Mouse (Mus musculus) liver, adult 2 months (tissue): ENCODE measurements around the gene Gm5426. TPM values are rescaled to one million over a fixed set of nuclear protein-coding genes. Genes with fewer than 3 reads are reported as not detected.

Experiments
- DNase-seq: peaks from one replicate; pipeline ENCODE4 v3.0.0-alpha.2; 2011; ENCODE audit warnings: low read depth, low spot score; ENCODE audit errors: extremely low read depth
- H3K27ac ChIP-seq: fragments of 200-500 bp; replicated peaks from 2 replicates; pipeline ENCODE4 v1.5.1; 2012; ENCODE audit warnings: low read depth, mild to moderate bottlenecking, control low read depth, inconsistent platforms, low read length; ENCODE audit not compliant: insufficient read depth
- H3K27me3 ChIP-seq: fragments of 200-500 bp; 2 replicates; pipeline ENCODE4 v1.6.1; 2012; ENCODE audit warnings: mild to moderate bottlenecking, moderate library complexity, low read length, inconsistent platforms; ENCODE audit not compliant: control insufficient read depth, insufficient read depth
- H3K36me3 ChIP-seq: fragments of 200-500 bp; 2 replicates; pipeline ENCODE4 v1.6.1; 2012; ENCODE audit warnings: low read length, inconsistent platforms; ENCODE audit not compliant: control insufficient read depth, insufficient read depth
- H3K4me1 ChIP-seq: fragments of 200-500 bp; 2 replicates; pipeline ENCODE4 v1.6.1; 2011; ENCODE audit warnings: low read length; ENCODE audit not compliant: control insufficient read depth, insufficient read depth
- H3K4me3 ChIP-seq: fragments of 200-500 bp; 2 replicates; pipeline ENCODE4 v1.5.1; 2011; ENCODE audit warnings: low read depth, mild to moderate bottlenecking, control low read depth, low read length, moderate library complexity; ENCODE audit not compliant: insufficient read depth
- H3K79me2 ChIP-seq: fragments of 200-500 bp; 2 replicates; pipeline ENCODE4 v1.6.1; 2012; ENCODE audit warnings: inconsistent platforms, mild to moderate bottlenecking, low read length, moderate library complexity; ENCODE audit not compliant: control insufficient read depth, insufficient read depth
- H3K9ac ChIP-seq: fragments of 200-500 bp; 2 replicates; pipeline ENCODE4 v1.6.1; 2012; ENCODE audit warnings: low read depth, mild to moderate bottlenecking, control low read depth, inconsistent platforms, low read length
- CTCF ChIP-seq: fragments of 200-500 bp; IDR thresholded peaks from 2 replicates; pipeline ENCODE4 v1.5.1; 2011; ENCODE audit warnings: low read depth, low read length, control low read depth
- POLR2A ChIP-seq: fragments of 200-500 bp; IDR thresholded peaks from 2 replicates; pipeline ENCODE4 v1.6.1; 2011; ENCODE audit warnings: low read length, control low read depth; ENCODE audit not compliant: insufficient read depth; ENCODE audit errors: extremely low read depth
- WGBS: fragments of 180-500 bp; shearing (Covaris S2); methylation state at CpG from one replicate; pipeline ENCODE4 v1.1.7; 2018; 5-methylcytosine and 5-hydroxymethylcytosine counted together
- polyA plus RNA-seq: library from polyadenylated mRNA; depleted of rRNA; stranded (reverse); fragments of >200 nt; gene quantifications from 2 replicates; pipeline ENCODE4 v1.2.3, GENCODE M21; 2012
- total RNA-seq: library from RNA; depleted of rRNA; stranded (reverse); fragments of >200 nt; gene quantifications from 2 replicates; pipeline ENCODE4 v1.2.3, GENCODE M21; 2014

Gene Gm5426
- total and polyA plus RNA-seq, 2 experiments = not detected

DNA sequence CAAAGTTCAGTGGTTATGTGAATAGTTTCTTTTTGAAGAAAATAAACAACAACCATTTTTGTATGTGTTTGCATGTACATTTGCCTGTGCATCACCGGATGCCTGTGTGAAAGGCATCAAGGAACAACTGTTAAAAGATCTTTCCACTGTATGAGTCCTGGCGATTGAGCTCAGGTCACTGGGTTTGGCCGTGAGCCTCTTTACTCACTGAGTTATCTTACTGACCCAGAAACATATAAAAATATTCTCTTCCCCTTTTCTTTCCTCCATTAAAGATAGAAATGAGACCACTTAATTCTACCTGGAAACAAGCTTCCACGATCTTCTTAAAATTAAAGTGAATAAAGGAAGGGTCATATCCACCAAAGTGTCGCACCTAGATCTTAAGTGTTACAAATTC, 10.2 kb downstream of the Gm5426 start:
- no peak for DNase-seq
- no peaks in the 10 kb centered on the region for H3K27me3 ChIP-seq
- H3K36me3 ChIP-seq = no peaks in the 10 kb centered on the region
- no peaks in the 10 kb centered on the region for H3K79me2 ChIP-seq
- H3K9ac ChIP-seq = no peak overlapping the region
- no peak for TF ChIP-seq POLR2A
- H3K4me3 ChIP-seq = no peak overlapping the region
- no peaks in the 10 kb centered on the region for H3K4me1 ChIP-seq
- no peak overlapping the region for H3K27ac ChIP-seq
- 94% methylated on average over 5 of the region's 5 CpGs for WGBS

DNA sequence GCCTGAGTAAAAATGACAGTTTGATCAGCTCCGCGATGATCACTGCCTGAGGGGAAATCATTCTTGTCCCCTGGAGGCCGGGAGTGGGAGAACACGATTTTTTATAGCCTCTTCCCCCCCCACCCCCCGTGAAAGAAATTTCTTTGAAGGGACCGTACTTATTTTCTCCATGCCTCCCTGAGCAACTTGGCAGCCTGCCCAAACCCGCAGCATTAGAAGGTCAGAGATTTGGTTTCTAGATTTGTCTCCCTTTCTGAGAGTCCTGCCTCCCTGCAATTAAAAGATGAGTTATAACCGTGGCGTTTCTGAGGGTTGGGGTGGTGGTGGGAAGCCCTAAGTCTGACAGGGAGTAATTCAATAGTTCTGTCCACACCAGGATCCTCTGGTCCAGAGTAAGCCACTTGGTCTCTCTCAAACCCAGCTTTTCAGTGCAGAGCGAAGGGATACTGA, 11.9 kb downstream of the Gm5426 start:
- no peak overlapping the region for H3K9ac ChIP-seq
- 69% methylated on average over 10 of the region's 10 CpGs for WGBS
- no peak for DNase-seq
- no peak overlapping the region for H3K4me3 ChIP-seq
- no peak for TF ChIP-seq CTCF
- no peak for TF ChIP-seq POLR2A
- H3K27ac ChIP-seq = no peak overlapping the region
- no peaks in the 10 kb centered on the region for H3K36me3 ChIP-seq
- H3K79me2 ChIP-seq = no peaks in the 10 kb centered on the region
- no peaks in the 10 kb centered on the region; the same call in 1 of the 2 replicates for H3K27me3 ChIP-seq
- H3K4me1 ChIP-seq = no peaks in the 10 kb centered on the region

DNA sequence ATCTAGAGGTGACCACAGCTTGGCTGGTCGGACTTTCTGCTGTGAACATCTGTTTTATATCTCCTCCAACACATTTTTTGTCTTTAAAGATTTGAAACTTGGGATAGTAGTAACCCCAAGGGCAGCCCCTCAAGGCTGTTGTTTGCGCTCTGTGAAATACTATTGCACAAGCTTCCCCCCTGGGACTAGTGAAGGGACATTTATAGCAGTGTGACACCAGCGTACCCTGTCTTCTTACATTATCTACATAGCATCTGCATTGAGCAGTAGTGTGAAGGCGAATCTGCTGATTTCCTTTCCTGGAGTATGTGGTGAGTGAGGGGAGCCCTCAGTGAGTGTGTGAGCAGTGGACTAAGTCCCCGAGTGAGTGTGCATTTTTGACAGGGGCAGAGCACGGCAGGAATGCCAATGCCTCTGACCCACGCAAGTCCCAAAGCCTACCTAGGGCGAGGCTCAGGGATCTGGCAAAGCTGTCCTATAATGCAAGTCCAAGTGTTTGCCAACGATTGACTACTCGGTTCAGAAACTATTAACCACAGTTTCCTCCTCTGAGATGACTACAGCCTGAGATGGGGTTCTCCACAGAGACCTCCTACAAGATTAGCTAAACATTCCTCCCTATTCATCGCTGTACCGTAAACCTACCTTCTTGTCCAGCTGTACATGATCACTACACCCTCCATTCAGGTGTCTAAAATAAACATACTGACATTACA, 14.2 kb downstream of the Gm5426 start:
- Histone ChIP-seq H3K79me2 (no peaks in the 10 kb centered on the region), H3K4me1 (no peaks in the 10 kb centered on the region), H3K27ac (no peak overlapping the region), H3K4me3 (no peak overlapping the region), H3K36me3 (no peaks in the 10 kb centered on the region), H3K9ac (no peak overlapping the region), H3K27me3 (no peaks in the 10 kb centered on the region; the same call in 1 of the 2 replicates)
- no peak for DNase-seq
- TF ChIP-seq CTCF (no peak), POLR2A (no peak)
- WGBS = 85% methylated on average over 12 of the region's 12 CpGs

DNA sequence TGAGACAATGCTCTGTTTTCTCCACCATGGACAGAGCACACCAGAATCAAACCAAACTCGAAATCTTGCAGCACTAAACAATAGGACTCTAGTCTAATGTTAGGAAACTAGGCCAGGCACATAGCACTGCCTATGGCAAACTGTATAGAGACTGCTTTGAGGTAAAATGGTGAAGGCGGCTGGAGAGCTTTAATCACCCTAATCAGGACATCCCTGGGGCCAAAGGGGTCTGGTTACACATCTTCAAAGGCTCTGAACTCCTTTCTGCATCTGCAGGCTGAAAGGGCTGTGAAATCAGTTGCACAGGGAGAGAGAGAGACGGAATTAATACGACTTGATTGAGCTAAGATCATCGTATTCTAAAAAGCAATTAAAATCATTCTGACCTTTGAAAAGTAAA, 16.9 kb downstream of the Gm5426 start:
- Histone ChIP-seq H3K4me1 (no peaks in the 10 kb centered on the region), H3K9ac (no peak overlapping the region), H3K27me3 (no peaks in the 10 kb centered on the region; the same call in 1 of the 2 replicates), H3K4me3 (no peak overlapping the region), H3K27ac (no peak overlapping the region), H3K36me3 (no peaks in the 10 kb centered on the region), H3K79me2 (no peaks in the 10 kb centered on the region)
- TF ChIP-seq POLR2A (no peak), CTCF (no peak)
- DNase-seq = no peak
- 62% methylated on average over 5 of the region's 5 CpGs for WGBS

DNA sequence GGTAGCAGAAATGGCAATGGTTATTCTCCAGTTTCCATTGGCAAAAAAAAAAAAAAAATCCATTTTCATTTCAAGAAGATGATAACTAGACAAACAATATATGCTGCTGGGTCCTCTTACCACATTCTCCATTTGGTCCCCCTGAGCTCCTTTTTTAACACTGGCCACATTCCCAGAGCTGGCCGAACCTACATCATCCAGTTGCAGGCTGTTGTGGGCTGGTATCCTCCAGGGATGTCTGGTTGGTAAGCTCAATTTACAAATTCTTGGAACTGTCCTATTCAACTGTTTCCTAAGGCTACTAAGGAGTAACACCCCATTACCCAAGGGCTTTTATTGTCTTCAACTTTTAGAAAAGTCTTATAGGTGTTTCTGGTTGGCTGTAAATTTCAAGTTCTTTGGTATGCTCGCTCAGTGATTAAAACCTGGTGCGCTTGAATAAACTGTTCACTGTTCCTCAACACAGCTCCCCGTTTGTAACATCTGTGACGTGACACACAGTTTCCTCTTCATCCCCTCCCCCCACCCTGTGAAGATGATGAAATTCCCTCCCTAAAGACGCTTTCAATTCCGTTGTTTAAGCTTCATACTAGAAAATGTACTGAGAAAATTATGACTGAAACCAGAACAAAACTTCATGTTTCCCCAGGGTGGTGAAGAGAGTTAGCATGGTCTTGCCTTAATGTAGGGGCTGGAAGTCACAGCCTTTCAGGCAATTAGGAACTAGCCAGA, 26.7 kb downstream of the Gm5426 start:
- no peak for TF ChIP-seq POLR2A
- TF ChIP-seq CTCF = no peak
- H3K27me3 ChIP-seq = no peaks in the 10 kb centered on the region
- no peaks in the 10 kb centered on the region for H3K4me1 ChIP-seq
- no peak overlapping the region for H3K27ac ChIP-seq
- H3K36me3 ChIP-seq = no peaks in the 10 kb centered on the region
- WGBS = 92% methylated on average over 7 of the region's 7 CpGs
- no peak overlapping the region for H3K4me3 ChIP-seq
- peak; percentile 32 for DNase-seq
- no peaks in the 10 kb centered on the region for H3K79me2 ChIP-seq
- H3K9ac ChIP-seq = no peak overlapping the region

DNA sequence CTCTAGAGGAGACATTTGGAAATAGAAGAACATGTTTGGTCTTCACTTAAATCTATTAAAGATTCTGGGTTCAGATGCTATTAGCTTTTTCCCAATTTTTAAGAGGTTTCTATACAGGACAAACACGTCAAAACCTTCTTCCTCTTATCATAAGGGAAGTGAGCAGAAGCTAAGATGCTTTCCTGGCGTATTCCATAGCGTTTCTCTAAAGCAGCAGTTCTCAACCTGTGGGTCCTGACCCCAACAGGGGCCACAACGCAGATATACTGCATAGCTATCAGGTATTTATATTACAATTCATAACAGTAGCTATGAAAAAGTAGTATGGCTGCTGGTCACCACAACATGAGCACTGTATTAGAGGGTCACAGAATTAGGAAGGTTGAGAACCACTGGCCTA, 27.4 kb downstream of the Gm5426 start:
- DNase-seq = no peak

More for the DNA sequence above, 27.4 kb downstream of the Gm5426 start:
- Histone ChIP-seq H3K4me1 (no peaks in the 10 kb centered on the region), H3K27me3 (no peaks in the 10 kb centered on the region), H3K27ac (no peak overlapping the region), H3K4me3 (no peak overlapping the region), H3K79me2 (no peaks in the 10 kb centered on the region), H3K9ac (no peak overlapping the region), H3K36me3 (no peaks in the 10 kb centered on the region)
- no peak for TF ChIP-seq POLR2A
- TF ChIP-seq CTCF = no peak
- 72% methylated on average over 4 of the region's 4 CpGs for WGBS
